Mouse (Mus musculus): Measurements from ENCODE around the gene Ifitm5.
"Not testable (repeated sequence)": the region's sequence is repeated elsewhere in the genome, so short reads cannot be mapped to it uniquely, and the experiment has no call there.

The Ifitm5 gene

GRCm38 (mm10) chr7:140949824-140950530 lies at the start of gene Ifitm5:
Gene Ifitm5 (minus strand): TSS chr7:140950291.
- ChIA-PET CTCF (interaction anchor here in 2 of 4 experiments (0.6 to 2.0 kb wide), 4 partner anchors 8 to 197 kb away, joined by 3 to 5 read pairs (median 5); no protein-coding TSS in a partner anchor), POLR2A (interaction anchor here in 3 of 4 experiments (0.7 to 3.5 kb wide), 14 partner anchors 8 to 1648 kb away, joined by 3 to 23 read pairs (median 5); partner anchors contain the start of gene Pgghg (in 2 of the 3))

DNA sequence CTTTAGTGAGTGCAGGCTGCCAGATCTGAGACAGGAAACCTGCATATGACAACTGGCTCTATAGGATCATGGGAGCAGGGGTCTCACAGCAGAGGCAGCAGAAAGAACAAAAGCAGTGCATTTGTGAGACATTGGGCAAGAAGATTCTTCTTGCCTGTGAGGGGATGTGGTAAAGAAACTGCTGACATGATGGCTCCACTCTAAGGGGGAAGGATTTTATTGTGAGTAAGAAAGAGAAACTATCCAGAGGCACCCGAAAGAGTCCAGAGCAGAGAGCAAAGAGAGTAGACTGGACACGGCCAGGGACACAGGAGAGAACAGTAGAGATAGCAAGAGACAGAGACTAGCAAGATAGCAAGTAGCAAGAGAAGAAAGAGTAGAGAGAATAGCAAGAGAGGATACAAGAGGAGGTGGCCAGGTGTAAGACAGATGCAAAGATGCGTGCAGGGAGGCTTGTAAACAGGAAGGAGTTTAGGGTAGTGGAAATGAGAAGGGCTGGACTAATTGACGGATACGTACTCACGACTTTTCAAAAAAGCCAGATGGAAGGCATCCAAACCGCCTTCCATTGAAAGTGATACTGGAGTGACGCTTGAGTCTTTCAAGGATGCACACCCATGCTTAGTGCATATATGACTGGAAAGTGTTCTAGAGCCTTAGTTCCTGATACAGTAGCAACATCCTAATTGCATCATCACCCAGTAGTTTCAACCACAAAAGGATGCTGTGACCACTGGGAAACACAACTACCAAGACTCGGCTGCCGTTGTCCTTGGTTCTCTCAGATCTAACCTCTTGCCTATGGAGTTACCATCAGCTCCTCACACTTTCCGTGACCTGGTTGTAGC lies 49.0 kb upstream of the Ifitm5 start:
- ChIA-PET POLR2A (interaction anchor here in 1 of 4 experiments (0.7 to 0.8 kb wide), 2 partner anchors 42 to 43 kb away, joined by 3 to 4 read pairs; no protein-coding TSS in a partner anchor), CTCF (interaction anchor here in 1 of 4 experiments (0.7 kb wide), 1 partner anchor 52 kb away, joined by 3 read pairs; no protein-coding TSS in a partner anchor)

DNA sequence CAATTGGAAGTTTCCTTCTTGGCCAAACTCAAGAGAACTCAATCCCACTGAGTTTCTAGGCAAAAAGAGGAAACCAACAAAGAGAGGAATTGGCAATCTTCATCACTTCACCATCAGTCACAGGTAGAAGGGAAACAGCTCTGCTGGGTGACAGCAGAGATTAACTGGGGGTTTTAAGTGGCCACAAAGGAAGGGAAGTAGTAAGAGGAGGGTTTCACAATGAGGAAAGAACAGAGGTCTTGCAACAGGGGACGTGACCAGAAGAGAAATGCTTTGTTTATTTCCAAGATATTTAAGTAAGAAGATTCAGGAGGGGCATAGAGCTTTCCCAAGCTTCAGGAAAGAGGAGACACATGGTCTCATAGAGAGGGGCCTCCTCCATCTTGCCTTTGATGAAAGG lies 47.7 kb upstream of the Ifitm5 start:
- CTCF ChIA-PET: interaction anchor here in 3 of 4 experiments (0.6 to 1.7 kb wide), 4 partner anchors 13 to 89 kb away, joined by 3 to 4 read pairs (median 4); no protein-coding TSS in a partner anchor
- POLR2A ChIA-PET: interaction anchor here in 1 of 4 experiments (1.2 kb wide), 1 partner anchor 34 kb away, joined by 3 read pairs; no protein-coding TSS in a partner anchor

- CTCF ChIA-PET: interaction anchor here in 3 of 4 experiments (0.5 to 2.5 kb wide), 5 partner anchors 17 to 75 kb away, joined by 3 to 11 read pairs (median 5); partner anchors contain the start of gene Ifitm1 (in 1 of the 3)
- POLR2A ChIA-PET: interaction anchor here (0.6 to 4.6 kb wide), 12 partner anchors 9 to 1778 kb away, joined by 3 to 26 read pairs (median 5); no protein-coding TSS in a partner anchor
Observed at GRCm38 (mm10) chr7:140991117-140991689, 41.1 kb upstream of the Ifitm5 start.

DNA sequence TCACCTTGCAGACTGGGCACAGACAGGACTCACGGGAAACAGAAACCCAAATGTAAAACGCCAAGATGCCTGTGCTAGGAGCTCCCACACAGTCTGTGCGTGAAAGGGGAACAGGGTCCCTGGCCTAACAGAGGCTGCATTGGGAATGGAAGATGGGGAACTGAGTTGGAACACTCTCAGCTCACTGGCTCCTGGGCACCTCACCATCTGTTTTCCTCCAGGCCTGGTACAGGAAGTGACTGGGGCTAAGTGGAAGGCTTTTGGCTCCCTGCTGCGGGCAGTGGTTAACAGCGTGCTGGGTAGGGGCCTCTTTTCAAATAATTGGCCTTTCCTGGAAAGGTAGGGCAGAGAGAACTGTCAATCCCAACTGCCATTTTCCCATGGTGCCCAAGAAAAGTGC lies 40.5 kb upstream of the Ifitm5 start:
- POLR2A ChIA-PET: interaction anchor here (0.6 to 4.6 kb wide), 23 partner anchors 8 to 1777 kb away, joined by 3 to 26 read pairs (median 4); partner anchors contain the start of genes Gm45785 (in 1 of the 4) and Ric8a (in 1 of the 4)

DNA sequence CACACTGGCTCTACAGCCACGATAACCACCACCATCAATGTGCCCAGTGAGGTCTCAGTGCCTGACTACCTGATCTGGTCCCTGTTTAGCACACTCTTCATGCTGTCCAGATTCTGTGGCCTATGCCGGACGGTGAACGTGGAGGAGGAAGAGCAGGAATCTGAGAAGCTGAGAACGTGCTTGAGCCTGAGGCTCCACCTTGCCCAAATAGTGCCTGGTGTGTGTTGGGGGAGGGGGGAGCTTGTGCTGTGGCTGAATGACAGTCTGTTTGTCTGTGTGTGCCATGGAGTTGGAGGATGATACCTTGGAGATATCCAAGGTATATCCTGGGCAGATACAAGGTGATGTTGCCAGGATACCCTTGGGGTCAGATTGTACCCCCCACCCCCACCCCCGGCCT lies 40.1 kb upstream of the Ifitm5 start:
- POLR2A ChIA-PET: interaction anchor here (0.7 to 4.6 kb wide), 34 partner anchors 8 to 1777 kb away, joined by 3 to 26 read pairs (median 4); partner anchors contain the start of genes Gm45785 (in 1 of the 4), Psmd13 (in 1 of the 4), Ptdss2 (in 1 of the 4) and Rassf7 (in 1 of the 4)
- CTCF ChIA-PET: interaction anchor here in 3 of 4 experiments (0.6 to 2.5 kb wide), 6 partner anchors 18 to 139 kb away, joined by 3 to 11 read pairs (median 5); partner anchors contain the start of gene Ifitm1 (in 1 of the 3)

More for the DNA sequence above, 40.5 kb upstream of the Ifitm5 start:
- CTCF ChIA-PET: interaction anchor here in 3 of 4 experiments (0.6 to 2.5 kb wide), 5 partner anchors 18 to 140 kb away, joined by 3 to 11 read pairs (median 5); partner anchors contain the start of gene Ifitm1 (in 1 of the 3)

DNA sequence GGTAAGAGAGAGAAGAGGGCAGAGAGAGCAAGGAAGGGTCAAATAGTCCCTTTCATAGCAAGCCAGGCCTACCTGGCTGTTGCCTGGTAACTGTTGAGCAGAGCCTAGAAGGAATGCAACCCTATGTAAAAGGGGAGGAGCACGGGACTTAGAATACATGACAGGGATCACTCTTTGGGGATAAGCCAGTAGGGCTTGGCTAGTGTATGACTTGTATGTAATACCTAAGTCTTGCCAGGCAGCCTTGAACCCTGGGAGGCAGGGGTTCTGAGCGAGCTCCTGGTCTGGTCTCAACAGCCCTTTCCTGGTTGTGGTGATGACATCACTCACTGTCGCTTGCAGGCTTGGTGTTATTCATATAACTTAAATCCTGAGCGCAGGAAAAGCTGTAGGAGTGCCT lies 38.9 kb upstream of the Ifitm5 start:
- ChIA-PET CTCF (interaction anchor here in 2 of 4 experiments (0.8 to 2.5 kb wide), 5 partner anchors 19 to 86 kb away, joined by 3 to 11 read pairs (median 4); no protein-coding TSS in a partner anchor), POLR2A (interaction anchor here in 3 of 4 experiments (0.6 to 4.6 kb wide), 18 partner anchors 12 to 872 kb away, joined by 3 to 26 read pairs (median 4); partner anchors contain the start of genes Psmd13 (in 1 of the 3), Ptdss2 (in 1 of the 3) and Sirt3 (in 1 of the 3))

GRCm38 (mm10) chr7:140987182-140988138 lies 37.4 kb upstream of the Ifitm5 start:
- CTCF ChIA-PET: interaction anchor here in 1 of 4 experiments (0.7 kb wide), 1 partner anchor 77 kb away, joined by 5 read pairs; no protein-coding TSS in a partner anchor
- POLR2A ChIA-PET: interaction anchor here in 3 of 4 experiments (0.5 to 1.6 kb wide), 12 partner anchors 11 to 94 kb away, joined by 3 to 7 read pairs (median 3); no protein-coding TSS in a partner anchor

- POLR2A ChIA-PET: interaction anchor here (0.5 to 2.7 kb wide), 15 partner anchors 7 to 77 kb away, joined by 3 to 15 read pairs (median 5); partner anchors contain the start of gene Ifitm1 (in 1 of the 4)
- CTCF ChIA-PET: interaction anchor here in 3 of 4 experiments (1.0 to 1.5 kb wide), 4 partner anchors 15 to 66 kb away, joined by 3 to 6 read pairs (median 5); partner anchors contain the start of gene Ifitm1 (in 1 of the 3)
Observed at GRCm38 (mm10) chr7:140982971-140983370, 32.9 kb upstream of the Ifitm5 start.

DNA sequence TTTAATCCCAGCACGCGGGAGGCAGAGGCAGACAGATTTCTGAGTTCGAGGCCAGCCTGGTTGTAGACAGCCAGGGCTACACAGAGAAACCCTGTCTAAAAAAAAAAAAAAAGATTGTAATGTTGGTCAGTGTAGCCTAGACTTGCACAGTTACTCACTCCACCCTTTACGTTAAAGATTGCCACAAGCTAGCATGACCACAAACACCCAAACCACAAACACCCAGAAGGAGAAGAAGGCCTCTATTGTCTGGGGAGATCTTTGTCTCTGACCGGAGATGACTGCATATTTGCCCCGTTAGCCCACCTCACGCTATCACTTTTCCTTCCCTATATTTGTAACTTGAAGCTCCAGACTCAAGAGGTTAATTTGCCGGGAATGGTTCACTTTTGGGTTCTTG lies 31.6 kb upstream of the Ifitm5 start:
- POLR2A ChIA-PET: interaction anchor here in 3 of 4 experiments (0.6 to 2.7 kb wide), 22 partner anchors 8 to 196 kb away, joined by 3 to 15 read pairs (median 4); partner anchors contain the start of genes Ifitm1 (in 1 of the 3) and Rnh1 (in 1 of the 3)
- CTCF ChIA-PET: interaction anchor here in 1 of 4 experiments (1.2 to 1.5 kb wide), 2 partner anchors 14 to 67 kb away, joined by 6 read pairs; partner anchors contain the start of gene Ifitm1

GRCm38 (mm10) chr7:140976720-140977119 lies 26.6 kb upstream of the Ifitm5 start:
- POLR2A ChIA-PET: interaction anchor here in 3 of 4 experiments (0.6 to 2.6 kb wide), 10 partner anchors 9 to 71 kb away, joined by 3 to 7 read pairs (median 3); no protein-coding TSS in a partner anchor
- CTCF ChIA-PET: not testable (repeated sequence)

- ChIA-PET CTCF (interaction anchor here (0.6 to 1.4 kb wide), 7 partner anchors 9 to 67 kb away, joined by 3 to 11 read pairs (median 5); partner anchors contain the start of gene Pgghg (in 1 of the 4)), POLR2A (interaction anchor here (0.7 to 4.6 kb wide), 17 partner anchors 8 to 97 kb away, joined by 3 to 38 read pairs (median 4); no protein-coding TSS in a partner anchor)
Observed at GRCm38 (mm10) chr7:140975465-140975864, 25.4 kb upstream of the Ifitm5 start.

- ChIA-PET POLR2A (interaction anchor here (1.0 to 4.6 kb wide), 18 partner anchors 8 to 173 kb away, joined by 3 to 38 read pairs (median 4); no protein-coding TSS in a partner anchor), CTCF (interaction anchor here in 2 of 4 experiments (0.6 to 1.4 kb wide), 6 partner anchors 9 to 66 kb away, joined by 3 to 5 read pairs (median 3); partner anchors contain the start of gene Pgghg (in 1 of the 2))
Observed at GRCm38 (mm10) chr7:140974940-140975339, 24.8 kb upstream of the Ifitm5 start.

DNA sequence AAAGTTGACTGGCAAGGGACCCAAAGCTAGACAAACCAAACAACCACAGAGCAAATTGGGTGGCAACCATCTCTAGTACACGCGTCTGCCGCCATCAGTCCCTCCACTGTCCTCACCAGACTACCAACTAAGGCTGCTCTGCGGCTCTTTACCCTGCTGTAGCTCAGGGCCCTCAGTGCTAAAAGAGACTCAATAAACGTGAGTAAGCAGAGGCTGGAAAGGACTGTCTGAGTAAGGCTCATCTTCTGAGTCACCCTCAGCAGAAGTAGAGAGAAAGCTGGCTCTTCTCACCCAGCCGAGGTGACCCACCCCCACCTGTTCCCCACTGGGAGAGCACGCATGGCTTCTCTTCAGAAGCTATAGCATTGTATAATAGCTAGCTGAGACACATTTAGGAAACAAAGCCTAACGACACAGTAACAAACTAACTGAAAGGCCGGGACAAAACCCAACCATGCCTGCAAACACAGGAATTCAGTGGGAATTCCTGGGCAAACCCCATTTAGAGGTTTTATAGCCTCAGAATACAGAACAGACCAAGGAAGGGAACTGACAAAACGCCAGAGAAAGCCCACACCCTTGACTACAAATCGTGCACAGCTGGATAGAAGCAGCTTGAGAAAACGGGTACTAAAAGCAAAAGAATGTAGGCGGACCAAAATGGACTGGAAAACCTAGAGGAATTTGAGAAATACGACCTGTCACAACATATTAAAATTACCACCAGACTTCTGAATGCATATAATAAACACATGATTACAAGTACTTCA lies 23.5 kb upstream of the Ifitm5 start:
- ChIA-PET CTCF (interaction anchor here in 2 of 4 experiments (1.0 to 1.3 kb wide), 2 partner anchors 64 to 65 kb away, joined by 3 to 4 read pairs; no protein-coding TSS in a partner anchor), POLR2A (interaction anchor here (0.5 to 4.6 kb wide), 34 partner anchors 8 to 1024 kb away, joined by 3 to 38 read pairs (median 4); partner anchors contain the start of gene Ptdss2 (in 1 of the 4))

Measured in embryonic stem cell, embryonic (primary cell).